Mouse (Mus musculus) MEL (cell line): ENCODE results near the gene Hmox2. TPM values are rescaled to one million over a fixed set of nuclear protein-coding genes. Genes with fewer than 3 reads are reported as not detected.
A peak's percentile ranks its signal among the peaks of the same experiment; 100 is the strongest.

Experiments
- DNase-seq: peaks from one replicate; pipeline ENCODE4 v3.0.0; 2011; ENCODE audit warnings: low read depth, low spot score
- H3K27ac ChIP-seq: 2 replicates; pipeline ENCODE4 v1.5.1; 2012; ENCODE audit warnings: low read depth, mild to moderate bottlenecking, control low read depth, low read length, moderate library complexity; ENCODE audit not compliant: control insufficient read depth
- H3K27me3 ChIP-seq, 2 experiments: fragments of 150-350 bp in 1 of 2; sonication (generic) in 1 of 2; 2 replicates each; pipeline ENCODE4 v1.6.1; 2012; ENCODE audit warnings: low read length in 2 of 2, mild to moderate bottlenecking in 2 of 2, improper control_type of control experiment in 1 of 2, moderate library complexity in 1 of 2; ENCODE audit not compliant: insufficient read depth in 2 of 2, control insufficient read depth in 1 of 2
- H3K36me3 ChIP-seq, 2 experiments: 2 replicates each; pipeline ENCODE4 v1.6.1; 2012 to 2014; ENCODE audit warnings: low read length in 2 of 2, improper control_type of control experiment in 1 of 2, inconsistent platforms in 1 of 2, mild to moderate bottlenecking in 1 of 2; ENCODE audit not compliant: insufficient read depth in 2 of 2, control insufficient read depth in 1 of 2
- H3K4me1 ChIP-seq, 2 experiments: fragments of 150-350 bp in 1 of 2; sonication (generic) in 1 of 2; 2 replicates each; pipeline ENCODE4 v1.6.1; 2012; ENCODE audit warnings: low read length in 2 of 2, improper control_type of control experiment in 1 of 2, mild to moderate bottlenecking in 1 of 2; ENCODE audit not compliant: insufficient read depth in 2 of 2, control insufficient read depth in 1 of 2
- H3K4me3 ChIP-seq, 2 experiments: fragments of 150-350 bp in 1 of 2; sonication (generic) in 1 of 2; 2 replicates each; pipeline ENCODE4 v1.5.1; 2012; ENCODE audit warnings: low read depth in 2 of 2, low read length in 2 of 2, mild to moderate bottlenecking in 2 of 2, moderate library complexity in 2 of 2, control low read depth in 1 of 2, improper control_type of control experiment in 1 of 2; ENCODE audit not compliant: control insufficient read depth in 1 of 2, insufficient read depth in 1 of 2
- H3K79me2 ChIP-seq: 2 replicates; pipeline ENCODE4 v1.6.1; 2012; ENCODE audit warnings: mild to moderate bottlenecking, low read length, moderate library complexity; ENCODE audit not compliant: control insufficient read depth, poor library complexity, insufficient read depth
- H3K9ac ChIP-seq: 2 replicates; pipeline ENCODE4 v1.6.1; 2012; ENCODE audit warnings: low read depth, mild to moderate bottlenecking, control low read depth, low read length, moderate library complexity; ENCODE audit not compliant: control insufficient read depth, poor library complexity, severe bottlenecking
- H3K9me3 ChIP-seq: fragments of 150-350 bp; sonication (generic); replicated peaks from 2 replicates; pipeline ENCODE4 v1.6.1; 2012; ENCODE audit warnings: mild to moderate bottlenecking, low read length, improper control_type of control experiment, moderate library complexity; ENCODE audit not compliant: insufficient read depth
- HCFC1 ChIP-seq: IDR thresholded peaks from 2 replicates; pipeline ENCODE4 v1.6.1; 2012; ENCODE audit warnings: low read depth, mild to moderate bottlenecking, inconsistent platforms, low read length, improper control_type of control experiment, moderate library complexity
- MYB ChIP-seq: IDR thresholded peaks from 2 replicates; pipeline ENCODE4 v1.6.1; 2011; ENCODE audit warnings: mild to moderate bottlenecking, low read depth, low read length, improper control_type of control experiment
- NELFE ChIP-seq: IDR thresholded peaks from 2 replicates; pipeline ENCODE4 v1.6.1; 2011; ENCODE audit warnings: low read depth, low read length, improper control_type of control experiment
- POLR2A ChIP-seq, 2 experiments: IDR thresholded peaks; 2 replicates each; pipeline ENCODE4 v1.6.1; 2011 to 2012; ENCODE audit warnings: low read length in 2 of 2, mild to moderate bottlenecking in 2 of 2, control low read depth in 1 of 2, improper control_type of control experiment in 1 of 2, low read depth in 1 of 2, moderate library complexity in 1 of 2; ENCODE audit not compliant: control insufficient read depth in 1 of 2, insufficient read depth in 1 of 2, poor library complexity in 1 of 2
- POLR2AphosphoS2 ChIP-seq: IDR thresholded peaks from 2 replicates; pipeline ENCODE4 v1.6.1; 2011; ENCODE audit warnings: low read length, improper control_type of control experiment
- POLR2AphosphoS5 ChIP-seq: IDR thresholded peaks from 2 replicates; pipeline ENCODE4 v1.6.1; 2012; ENCODE audit warnings: low read depth, borderline replicate concordance, mild to moderate bottlenecking, inconsistent platforms, low read length, moderate library complexity, mixed read lengths
- SMC3 ChIP-seq: IDR thresholded peaks from 2 replicates; pipeline ENCODE4 v1.6.1; 2011; ENCODE audit warnings: low read depth, low read length, improper control_type of control experiment
- TBP ChIP-seq: IDR thresholded peaks from 2 replicates; pipeline ENCODE4 v1.8.0; 2011; ENCODE audit warnings: low read depth, low read length, improper control_type of control experiment
- USF1 ChIP-seq: IDR thresholded peaks from 2 replicates; pipeline ENCODE4 v1.6.1; 2014; ENCODE audit warnings: low read depth, mild to moderate bottlenecking, inconsistent platforms, low read length, improper control_type of control experiment, moderate library complexity
- ZNF384 ChIP-seq: IDR thresholded peaks from 2 replicates; pipeline ENCODE4 v1.6.1; 2012; ENCODE audit warnings: low read depth, mild to moderate bottlenecking, inconsistent platforms, low read length, improper control_type of control experiment
- polyA plus RNA-seq, 2 experiments: library from polyadenylated mRNA; stranded (reverse) in 1 of 2; unstranded in 1 of 2; fragments of >175 nt in 1 of 2; fragments of >200 nt in 1 of 2; gene quantifications; 2 replicates each; pipeline versions ENCODE4 v1.2.1 to v1.2.4; 2012; ENCODE audit warnings: low replicate concordance in 2 of 2, low read depth in 1 of 2; ENCODE audit not compliant: insufficient read length in 2 of 2, insufficient read depth in 1 of 2, missing spikeins in 1 of 2
- total RNA-seq: library from RNA; depleted of rRNA; stranded (reverse); fragments of 300-350 nt; gene quantifications from 2 replicates; pipeline ENCODE4 v1.2.3, GENCODE M21; 2012

The Hmox2 gene
- total and polyA plus RNA-seq, 3 experiments, result 41.5 to 75.0 TPM; not detected in 1

DNA sequence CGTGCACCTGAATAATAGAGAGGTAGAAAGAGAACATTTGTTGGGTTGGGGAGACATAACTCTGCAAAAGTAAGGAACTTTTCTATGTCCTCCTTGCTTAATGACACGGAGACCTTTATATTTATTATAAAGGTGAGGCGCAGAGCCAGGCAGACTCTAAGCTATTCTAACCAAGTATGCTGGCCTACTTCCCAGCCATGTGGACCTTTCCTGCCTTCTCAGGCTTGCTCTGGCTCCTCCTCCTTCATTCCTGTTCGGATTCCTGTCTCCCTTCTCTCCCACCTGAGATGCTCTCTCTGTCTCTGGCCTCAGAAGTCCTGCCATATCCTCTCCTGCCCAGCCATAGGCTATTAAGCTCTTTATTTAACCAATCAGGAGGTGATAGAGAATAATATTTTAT is 895 bp upstream of the Hmox2 start:
- no peak overlapping the region; the same call in 1 of the 2 replicates for H3K9ac ChIP-seq

DNA sequence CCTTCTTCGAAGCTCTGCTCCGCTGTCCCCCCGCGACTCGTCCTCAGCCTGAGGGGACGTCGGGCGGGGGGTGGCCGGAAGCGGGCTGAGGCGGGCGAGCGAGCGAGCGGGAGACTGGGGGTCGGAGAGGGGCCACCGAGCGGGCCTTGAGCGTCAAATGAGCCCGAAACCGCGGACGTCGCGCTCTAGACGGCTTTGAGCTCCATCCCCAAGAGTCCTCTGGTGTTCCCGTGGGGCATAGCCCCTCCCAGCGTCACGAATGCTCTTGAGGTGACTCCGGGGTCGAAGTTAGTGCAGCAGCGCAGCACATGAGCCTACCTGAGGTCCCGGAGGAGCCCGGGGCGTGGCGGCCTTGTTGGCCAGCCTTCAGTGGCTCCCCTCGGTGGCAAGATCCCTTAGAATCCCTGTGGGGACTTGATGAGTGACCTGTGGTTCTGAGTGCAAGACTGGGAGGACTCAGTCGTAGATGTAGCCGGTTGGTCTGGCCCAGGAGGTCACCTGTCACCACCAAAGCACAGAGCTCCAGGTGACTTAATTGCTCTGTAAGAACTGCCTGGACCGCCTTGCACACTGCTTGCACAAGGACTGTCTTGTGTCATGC is 467 bp downstream of the Hmox2 start:
- peaks cover 7 to 17% of the 10 kb centered on the region in 2 experiments for H3K4me1 ChIP-seq
- peak overlapping the region; percentile 79 to 95 for H3K4me3 ChIP-seq
- H3K27me3 ChIP-seq, result no peaks in the 10 kb centered on the region
- peak overlapping the region; percentile 94 for H3K9ac ChIP-seq
- H3K79me2 ChIP-seq, result peaks cover 27% of the 10 kb centered on the region
- H3K36me3 ChIP-seq, result peaks cover 0 to 29% of the 10 kb centered on the region in 2 experiments; a peak in 2 of 4 replicates
- TF ChIP-seq USF1 (no peak), POLR2AphosphoS5 (no peak), POLR2A (IDR thresholded peaks at IDR 0.05; ENCODE audit: control insufficient read depth in 1 of 2, insufficient read depth in 1 of 2, low read depth in 1 of 2, low read length in 2 of 2, poor library complexity in 1 of 2) (0 out of 4 replicates have a peak, but pooled peaks of 1 of the 2 experiments have one; percentile 36), POLR2AphosphoS2 (no peak), MYB (no peak)
- TF ChIP-seq, all 39 proteins: peak for 1
- peak overlapping the region; percentile 41 for H3K27ac ChIP-seq
- DNase-seq, result no peak
- no peaks in the 10 kb centered on the region for H3K9me3 ChIP-seq

More for the DNA sequence above, 895 bp upstream of the Hmox2 start:
- DNase-seq, result no peak
- Histone ChIP-seq H3K4me1 (peaks cover 7 to 18% of the 10 kb centered on the region in 2 experiments), H3K36me3 (peaks cover 0 to 27% of the 10 kb centered on the region in 2 experiments; a peak in 2 of 4 replicates), H3K4me3 (no peak overlapping the region), H3K79me2 (peaks cover 23% of the 10 kb centered on the region), H3K9me3 (no peaks in the 10 kb centered on the region), H3K27me3 (no peaks in the 10 kb centered on the region), H3K27ac (no peak overlapping the region)
- TF ChIP-seq TBP (no peak), SMC3 (no peak), NELFE (no peak), POLR2A (IDR thresholded peaks at IDR 0.05; ENCODE audit: control insufficient read depth in 1 of 2, insufficient read depth in 1 of 2, low read depth in 1 of 2, low read length in 2 of 2, poor library complexity in 1 of 2) (no peak), MYB (no peak)

DNA sequence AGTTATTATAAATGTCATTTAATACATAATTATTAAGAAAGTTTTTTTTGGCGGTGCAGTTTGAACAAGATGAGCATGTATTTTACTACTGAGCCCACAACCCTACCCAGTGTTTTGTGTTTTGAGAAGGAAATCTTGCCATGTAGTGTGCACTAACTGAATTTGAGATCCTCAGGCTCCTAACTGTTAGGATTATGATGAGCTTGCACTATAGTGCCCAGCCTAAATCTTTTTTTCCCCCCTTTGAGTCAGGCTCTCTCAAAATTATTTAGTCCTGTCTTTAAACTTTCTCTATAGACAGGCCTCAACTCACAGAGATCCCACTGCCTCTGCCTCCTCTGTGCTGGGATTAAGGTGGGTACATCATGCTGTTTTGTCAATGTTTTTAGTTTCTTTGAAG is 1.4 kb downstream of the Hmox2 start:
- no peak overlapping the region; a peak in 1 of 4 replicates for H3K4me3 ChIP-seq
- no peak for TF ChIP-seq POLR2A (IDR thresholded peaks at IDR 0.05; ENCODE audit: control insufficient read depth in 1 of 2, insufficient read depth in 1 of 2, low read depth in 1 of 2, low read length in 2 of 2, poor library complexity in 1 of 2)
- TF ChIP-seq HCFC1, result no peak
- no peak for TF ChIP-seq ZNF384
- TF ChIP-seq MYB, result no peak
- TF ChIP-seq, all 39 proteins: peak for 0
- H3K4me1 ChIP-seq, result peaks cover 7 to 15% of the 10 kb centered on the region in 2 experiments
- H3K36me3 ChIP-seq, result peaks cover 0 to 27% of the 10 kb centered on the region in 2 experiments; a peak in 3 of 4 replicates
- peaks cover 29% of the 10 kb centered on the region for H3K79me2 ChIP-seq
- no peak for DNase-seq
- no peak overlapping the region for H3K27ac ChIP-seq
- no peaks in the 10 kb centered on the region for H3K9me3 ChIP-seq
- H3K27me3 ChIP-seq, result no peaks in the 10 kb centered on the region
- H3K9ac ChIP-seq, result peak overlapping the region; percentile 16; the same call in 1 of the 2 replicates
